Mouse (Mus musculus): ENCODE data around the gene Cryzl1.

Gene Cryzl1

GRCm38 (mm10) chr16:91740184-91740917 lies 11.6 kb upstream of the Cryzl1 start:
- DNase-seq (ENCODE audit: low spot score), result no peak

DNA sequence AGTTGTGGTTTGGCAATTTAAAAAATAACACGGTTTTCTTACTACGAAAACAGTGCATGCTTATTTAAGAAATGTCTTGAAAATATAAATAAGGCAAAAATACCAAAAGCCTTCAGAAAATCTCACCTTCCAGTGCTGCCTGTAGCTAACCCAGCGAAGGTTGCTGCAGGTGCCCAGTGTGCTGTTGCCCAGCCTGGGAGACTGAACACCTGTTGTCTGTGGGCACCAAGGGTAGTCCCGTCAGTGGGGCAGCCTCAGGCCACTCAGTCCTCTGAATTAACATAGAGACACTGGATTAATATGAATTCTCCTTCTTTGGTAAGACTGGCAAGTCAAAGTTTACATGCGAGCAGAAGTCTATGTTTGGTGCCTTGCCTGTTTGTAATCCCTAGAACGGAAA lies 9.7 kb upstream of the Cryzl1 start:
- no peak for DNase-seq (ENCODE audit: low spot score)

- peak; percentile 42 for DNase-seq (ENCODE audit: low spot score)
Observed at GRCm38 (mm10) chr16:91736046-91736816, 7.5 kb upstream of the Cryzl1 start.

GRCm38 (mm10) chr16:91734771-91735170 lies 6.0 kb upstream of the Cryzl1 start:
- DNase-seq (ENCODE audit: low spot score), result no peak

DNA sequence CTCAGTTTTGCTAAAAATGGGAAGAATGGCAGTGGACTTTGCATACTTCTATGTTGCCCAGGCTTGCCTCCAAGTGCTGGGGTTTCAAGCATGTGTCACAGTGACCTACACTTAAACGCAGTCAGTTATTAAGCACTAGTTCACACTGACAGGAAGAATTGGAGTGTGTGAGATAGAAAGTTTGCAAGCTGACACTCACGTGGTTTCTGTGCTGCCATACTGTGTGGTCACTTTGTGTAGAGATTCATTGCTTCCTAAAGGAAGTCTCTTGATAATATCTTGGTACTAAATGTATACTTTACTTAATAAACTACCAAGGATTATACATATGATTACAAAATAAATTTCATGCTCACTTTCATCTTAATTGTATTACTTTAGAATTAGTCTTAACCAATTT lies 4.0 kb upstream of the Cryzl1 start:
- no peak for DNase-seq (ENCODE audit: low spot score)

GRCm38 (mm10) chr16:91730446-91730845 lies 1.7 kb upstream of the Cryzl1 start:
- no peak for DNase-seq (ENCODE audit: low spot score)

- peak; percentile 38 for DNase-seq (ENCODE audit: low spot score)
Observed at GRCm38 (mm10) chr16:91729821-91730441, 1.2 kb upstream of the Cryzl1 start.

- peak; percentile 99 for DNase-seq (ENCODE audit: low spot score)
Observed at GRCm38 (mm10) chr16:91729066-91729482, 299 bp upstream of the Cryzl1 start, which contains the start of gene Itsn1. Itsn1 (plus strand) TSS chr16:91729281.

- DNase-seq (ENCODE audit: low spot score), result peak; percentile 70
Observed at GRCm38 (mm10) chr16:91727433-91727832, 1.3 kb downstream of the Cryzl1 start.

GRCm38 (mm10) chr16:91724247-91724646 lies 4.5 kb downstream of the Cryzl1 start:
- no peak for DNase-seq (ENCODE audit: low spot score)

DNA sequence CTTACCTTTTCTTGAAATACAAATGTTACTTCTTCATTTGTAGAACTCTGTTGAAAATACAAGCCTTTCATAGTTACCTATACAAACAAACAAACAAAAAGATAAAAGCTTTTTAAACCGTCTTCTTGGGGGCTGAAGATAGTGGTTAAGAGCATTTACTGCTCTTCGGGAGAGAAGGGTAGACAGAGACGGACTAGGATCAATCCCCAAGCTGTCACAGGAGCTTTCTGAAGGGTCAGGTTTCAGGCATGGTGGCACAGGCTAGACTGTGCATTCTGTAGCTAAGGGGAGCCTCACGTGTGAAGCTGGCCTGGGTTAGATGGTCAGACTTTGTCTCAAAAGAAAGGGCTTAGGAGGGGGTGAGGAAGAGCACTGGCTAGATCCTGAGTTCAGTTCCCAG lies 11.4 kb downstream of the Cryzl1 start:
- no peak for DNase-seq (ENCODE audit: low spot score)

DNA sequence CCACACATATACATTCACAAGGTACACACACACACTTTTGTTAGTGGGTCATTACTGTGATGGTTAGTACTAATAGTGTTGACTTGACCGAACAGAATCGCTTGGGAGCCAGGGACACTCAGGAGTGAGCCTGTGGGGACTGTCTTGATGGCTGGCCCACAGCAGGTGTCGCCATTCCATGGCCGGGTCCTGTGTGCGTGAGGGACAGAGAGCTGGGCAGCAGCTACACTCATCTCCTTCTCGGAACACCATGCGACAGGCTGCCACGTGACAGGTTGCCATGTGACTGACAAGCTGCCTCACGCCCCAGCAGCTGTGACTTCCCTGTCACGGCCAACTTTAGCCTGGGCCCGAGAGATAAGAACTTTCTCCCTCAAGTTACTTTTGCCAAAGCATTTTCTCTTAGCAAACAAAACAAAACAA lies 11.8 kb downstream of the Cryzl1 start:
- peak; percentile 83 for DNase-seq (ENCODE audit: low spot score)

- no peak for DNase-seq (ENCODE audit: low spot score)
Observed at GRCm38 (mm10) chr16:91710241-91710640, 18.5 kb downstream of the Cryzl1 start.

- no peak for DNase-seq (ENCODE audit: low spot score)
Observed at GRCm38 (mm10) chr16:91704603-91705340, 24.0 kb downstream of the Cryzl1 start.

GRCm38 (mm10) chr16:91702771-91703188 lies 26.0 kb downstream of the Cryzl1 start:
- peak; percentile 32 for DNase-seq (ENCODE audit: low spot score)

DNA sequence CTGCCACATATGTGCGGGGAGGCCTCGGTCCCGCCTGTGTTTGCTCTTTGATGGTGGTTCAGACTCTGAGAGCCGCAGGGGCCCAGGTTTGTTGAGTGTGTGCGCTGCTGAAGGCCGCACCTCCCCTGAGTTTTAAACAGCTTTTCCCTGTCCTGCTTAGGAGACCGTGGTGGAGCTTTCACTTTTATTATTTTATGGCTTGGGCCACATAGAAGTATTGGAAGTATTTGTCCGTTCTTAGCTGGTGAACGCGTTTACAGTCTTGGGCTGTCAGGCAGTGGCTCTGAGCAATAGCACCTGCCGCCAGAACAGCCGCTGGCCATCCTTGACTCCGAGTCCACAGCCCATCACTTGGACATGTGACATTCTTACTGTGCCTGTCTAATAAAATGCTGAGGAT lies 26.9 kb downstream of the Cryzl1 start:
- DNase-seq (ENCODE audit: low spot score), result no peak

- no peak for DNase-seq (ENCODE audit: low spot score)
Observed at GRCm38 (mm10) chr16:91698995-91699394, 29.8 kb downstream of the Cryzl1 start.

- no peak for DNase-seq (ENCODE audit: low spot score)
Observed at GRCm38 (mm10) chr16:91695108-91695755, 33.5 kb downstream of the Cryzl1 start.

DNA sequence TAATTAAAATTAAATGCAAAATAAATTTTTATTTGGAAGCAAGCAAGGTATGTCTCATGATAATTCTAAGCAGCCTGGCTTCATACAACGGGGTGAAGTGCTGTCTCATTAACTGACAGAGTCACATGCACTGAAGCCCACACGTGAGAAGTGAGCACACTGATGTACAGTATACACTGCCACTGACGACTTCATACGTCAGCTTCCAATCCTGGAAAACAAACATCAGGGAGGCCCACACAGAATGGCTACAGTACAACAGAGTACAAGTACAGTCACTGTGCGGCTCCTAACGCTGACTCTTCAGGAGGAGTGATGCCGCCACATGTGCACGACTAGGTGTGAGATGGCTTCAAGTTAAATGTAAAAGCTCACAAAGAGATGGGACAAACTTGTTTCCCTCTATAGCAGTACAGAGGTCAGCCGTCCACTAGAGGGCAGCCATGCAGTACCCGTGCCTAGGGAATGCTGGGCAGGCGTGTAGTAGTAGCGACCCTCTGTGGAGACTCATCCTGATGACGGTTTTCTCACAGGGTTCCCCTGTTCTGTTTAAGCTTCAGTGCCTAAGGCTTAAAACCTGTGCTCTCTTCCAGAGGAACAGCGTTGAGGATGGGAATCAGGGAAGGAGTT lies 34.2 kb downstream of the Cryzl1 start:
- peak; percentile 66 for DNase-seq (ENCODE audit: low spot score)

DNA sequence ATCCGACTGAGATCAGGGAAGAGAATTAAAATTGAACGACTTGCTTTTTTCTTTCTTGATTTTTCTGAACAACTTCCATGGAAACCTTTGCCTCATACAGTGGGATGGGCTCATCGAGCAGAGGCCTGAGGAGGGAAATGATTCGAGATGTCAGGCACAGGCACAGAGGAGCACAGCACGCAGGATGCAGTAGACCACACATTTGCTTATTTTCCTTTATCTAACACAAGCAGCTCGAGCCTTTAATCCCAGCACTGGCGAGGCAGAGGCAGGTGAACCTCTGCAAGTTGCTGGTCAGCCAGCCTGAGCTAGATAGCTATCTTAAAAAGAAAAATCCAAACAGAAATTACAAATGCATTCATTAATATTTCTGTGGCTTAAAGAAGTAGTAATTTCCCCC lies 39.0 kb downstream of the Cryzl1 start:
- DNase-seq (ENCODE audit: low spot score), result no peak

All from yolk sac, embryonic 10.5 days (tissue).